Mouse (Mus musculus): ENCODE measurements around the gene Olfr1417. TPM values are rescaled to one million over a fixed set of nuclear protein-coding genes. Genes with fewer than 3 reads are reported as not detected.

Gene Olfr1417
- polyA plus RNA-seq (2014; fragmentation: Illumina TruSeq; extraction: RNeasy Lipid Tissue Mini Kit (QIAGEN cat#74804); ENCODE audit: low read depth, low replicate concordance), result not detected

DNA sequence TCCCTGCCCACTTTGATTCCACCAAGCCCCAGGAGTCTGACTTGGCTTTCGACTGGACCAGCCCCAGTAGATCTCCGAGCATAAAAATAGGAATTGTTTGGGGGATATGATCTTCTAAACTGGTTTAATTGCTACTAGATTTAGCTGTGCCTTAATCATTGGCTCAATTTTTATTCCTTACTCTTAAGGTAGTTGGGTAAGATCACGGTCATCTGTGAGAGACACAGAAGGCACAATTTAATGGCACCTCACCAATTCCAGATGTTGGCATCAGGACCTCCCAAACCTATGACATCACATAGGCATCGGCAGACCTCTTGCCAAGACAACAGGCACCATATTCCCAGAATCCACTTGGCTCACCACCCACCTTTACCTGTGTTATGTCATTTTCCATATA is at the start of gene Olfr1417:
TSS of gene Olfr1417 (minus strand) at position 101 of the 400 bp plus-strand sequence.

DNA sequence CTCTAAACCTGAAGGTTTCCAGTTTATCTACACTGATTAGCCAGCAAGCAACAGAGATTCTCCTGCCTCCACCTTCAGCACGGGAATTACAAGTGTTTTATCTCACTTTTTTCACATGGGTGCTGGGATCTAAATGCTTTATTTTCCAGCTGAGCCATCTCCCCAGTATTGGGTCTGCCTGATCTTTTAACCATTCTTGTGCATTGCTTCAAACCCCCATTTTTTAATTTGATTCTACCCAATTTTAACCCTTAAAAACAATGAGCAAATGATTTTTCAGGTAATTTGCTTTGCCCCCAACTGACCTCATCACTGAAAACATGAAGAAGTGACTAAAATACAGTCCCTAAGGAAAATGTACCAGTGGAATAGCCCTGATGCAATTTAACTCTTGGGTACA is 47.2 kb upstream of the Olfr1417 start, which contains the start of gene Olfr1420:
TSS of gene Olfr1420 (plus strand) at position 301 of the 400 bp plus-strand sequence.

DNA sequence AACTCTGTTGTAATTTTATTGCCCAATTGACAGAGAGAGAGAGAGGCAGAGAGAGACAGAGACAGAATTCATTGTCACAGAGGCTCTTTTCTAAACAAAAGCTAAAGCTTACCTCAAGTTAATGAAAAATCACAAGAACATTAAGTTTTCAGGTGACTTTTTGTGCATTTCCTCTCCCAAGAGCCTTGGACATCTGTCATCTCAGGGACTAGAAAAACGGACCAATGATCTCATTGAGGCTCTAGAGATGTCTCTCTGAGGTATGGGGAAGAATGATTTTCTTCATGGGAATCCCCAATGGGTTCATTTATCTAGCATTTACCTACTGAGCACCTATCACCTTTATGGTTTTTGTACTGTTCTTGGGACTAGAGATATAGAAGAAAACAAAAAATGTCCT is 36.0 kb upstream of the Olfr1417 start, which contains the start of gene Olfr1419:
TSS of gene Olfr1419 (minus strand) at position 101 of the 400 bp plus-strand sequence.

DNA sequence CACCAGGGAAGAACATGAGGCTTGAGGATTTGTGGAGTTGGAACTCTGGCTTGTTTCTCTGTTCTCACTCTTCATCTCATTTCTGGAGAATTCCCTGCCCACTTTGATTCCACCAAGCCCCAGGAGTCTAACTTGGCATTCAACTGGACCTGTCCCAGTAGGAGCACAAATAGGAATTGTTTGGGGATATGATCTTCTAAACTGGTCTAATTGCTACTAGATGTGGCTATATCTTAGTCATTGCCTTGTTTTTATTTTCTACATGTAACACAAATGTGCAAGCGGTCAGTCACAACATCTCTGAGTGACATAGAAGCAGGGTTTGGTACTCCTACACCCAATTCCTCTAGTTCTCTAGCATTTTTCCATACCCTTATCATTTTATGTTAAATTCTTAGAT is 21.9 kb upstream of the Olfr1417 start, which contains the start of gene Olfr1418:
TSS of gene Olfr1418 (minus strand) at position 101 of the 400 bp plus-strand sequence.

DNA sequence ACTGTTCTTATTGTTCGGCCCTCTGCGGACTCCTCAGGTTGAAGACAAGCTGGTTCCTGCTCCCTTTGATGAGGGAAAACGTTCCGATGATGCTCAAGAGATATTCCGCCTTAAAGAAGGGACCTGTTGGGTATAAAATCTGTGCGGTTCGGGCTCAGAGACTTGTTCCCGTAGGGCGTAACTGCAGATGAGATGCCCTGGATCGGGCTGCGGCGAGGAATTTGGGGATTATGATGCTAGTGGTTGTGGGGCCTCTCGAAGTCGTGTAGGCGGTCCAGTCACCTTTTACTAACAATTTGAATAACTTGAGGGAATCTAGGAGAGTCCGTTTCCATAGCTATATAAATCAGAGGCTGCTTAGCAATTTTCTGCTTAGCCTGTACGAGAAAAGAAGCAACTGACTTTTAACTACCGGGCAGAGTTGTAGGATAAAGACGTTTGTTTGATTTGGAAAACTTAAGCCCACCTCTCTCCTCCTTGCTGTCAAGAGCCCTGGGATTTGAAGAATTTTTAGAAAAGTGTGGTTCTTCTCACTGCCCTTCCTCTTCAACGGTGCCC is 19.8 kb downstream of the Olfr1417 start, which contains the start of gene Stx3:
TSS of gene Stx3 (minus strand) at position 261 of the 558 bp plus-strand sequence.

Other genes with a start within 250 kb of the Olfr1417 start
- gene Ms4a6d, start 234.4 kb downstream of the Olfr1417 start, polyA plus RNA-seq (2014; fragmentation: Illumina TruSeq; extraction: RNeasy Lipid Tissue Mini Kit (QIAGEN cat#74804); ENCODE audit: low read depth, low replicate concordance), result 0.97 TPM
- gene Ms4a2, start 215.5 kb downstream of the Olfr1417 start, polyA plus RNA-seq (2014; fragmentation: Illumina TruSeq; extraction: RNeasy Lipid Tissue Mini Kit (QIAGEN cat#74804); ENCODE audit: low read depth, low replicate concordance), result 5.0 TPM
- not detected for gene Ms4a3, start 198.4 kb downstream of the Olfr1417 start, polyA plus RNA-seq (2014; fragmentation: Illumina TruSeq; extraction: RNeasy Lipid Tissue Mini Kit (QIAGEN cat#74804); ENCODE audit: low read depth, low replicate concordance)
- gene Oosp2, start 178.7 kb downstream of the Olfr1417 start, polyA plus RNA-seq (2014; fragmentation: Illumina TruSeq; extraction: RNeasy Lipid Tissue Mini Kit (QIAGEN cat#74804); ENCODE audit: low read depth, low replicate concordance), result not detected
- not detected for gene Oosp1, start 148.1 kb downstream of the Olfr1417 start, polyA plus RNA-seq (2014; fragmentation: Illumina TruSeq; extraction: RNeasy Lipid Tissue Mini Kit (QIAGEN cat#74804); ENCODE audit: low read depth, low replicate concordance)
- gene Oosp3, start 142.2 kb downstream of the Olfr1417 start, polyA plus RNA-seq (2014; fragmentation: Illumina TruSeq; extraction: RNeasy Lipid Tissue Mini Kit (QIAGEN cat#74804); ENCODE audit: low read depth, low replicate concordance), result not detected
- gene Gif, start 91.7 kb downstream of the Olfr1417 start, polyA plus RNA-seq (2014; fragmentation: Illumina TruSeq; extraction: RNeasy Lipid Tissue Mini Kit (QIAGEN cat#74804); ENCODE audit: low read depth, low replicate concordance), result not detected
- gene Mrpl16, start 68.8 kb downstream of the Olfr1417 start, polyA plus RNA-seq (2014; fragmentation: Illumina TruSeq; extraction: RNeasy Lipid Tissue Mini Kit (QIAGEN cat#74804); ENCODE audit: low read depth, low replicate concordance), result 54.7 TPM
- 54.3 TPM for gene Stx3, start 19.8 kb downstream of the Olfr1417 start, polyA plus RNA-seq (2014; fragmentation: Illumina TruSeq; extraction: RNeasy Lipid Tissue Mini Kit (QIAGEN cat#74804); ENCODE audit: low read depth, low replicate concordance)
- gene Olfr1418, start 21.8 kb upstream of the Olfr1417 start, polyA plus RNA-seq (2014; fragmentation: Illumina TruSeq; extraction: RNeasy Lipid Tissue Mini Kit (QIAGEN cat#74804); ENCODE audit: low read depth, low replicate concordance), result not detected
- not detected for gene Olfr1419, start 35.9 kb upstream of the Olfr1417 start, polyA plus RNA-seq (2014; fragmentation: Illumina TruSeq; extraction: RNeasy Lipid Tissue Mini Kit (QIAGEN cat#74804); ENCODE audit: low read depth, low replicate concordance)
- gene Olfr1420, start 47.3 kb upstream of the Olfr1417 start, polyA plus RNA-seq (2014; fragmentation: Illumina TruSeq; extraction: RNeasy Lipid Tissue Mini Kit (QIAGEN cat#74804); ENCODE audit: low read depth, low replicate concordance), result not detected
- gene Patl1, start 73.2 kb upstream of the Olfr1417 start, polyA plus RNA-seq (2014; fragmentation: Illumina TruSeq; extraction: RNeasy Lipid Tissue Mini Kit (QIAGEN cat#74804); ENCODE audit: low read depth, low replicate concordance), result 23.9 TPM
- gene Osbp, start 126.7 kb upstream of the Olfr1417 start, polyA plus RNA-seq (2014; fragmentation: Illumina TruSeq; extraction: RNeasy Lipid Tissue Mini Kit (QIAGEN cat#74804); ENCODE audit: low read depth, low replicate concordance), result 36.7 TPM
- gene Olfr1423, start 202.1 kb upstream of the Olfr1417 start, polyA plus RNA-seq (2014; fragmentation: Illumina TruSeq; extraction: RNeasy Lipid Tissue Mini Kit (QIAGEN cat#74804); ENCODE audit: low read depth, low replicate concordance), result not detected
- not detected for gene Olfr1424, start 223.5 kb upstream of the Olfr1417 start, polyA plus RNA-seq (2014; fragmentation: Illumina TruSeq; extraction: RNeasy Lipid Tissue Mini Kit (QIAGEN cat#74804); ENCODE audit: low read depth, low replicate concordance)
- gene Olfr1425, start 238.5 kb upstream of the Olfr1417 start, polyA plus RNA-seq (2014; fragmentation: Illumina TruSeq; extraction: RNeasy Lipid Tissue Mini Kit (QIAGEN cat#74804); ENCODE audit: low read depth, low replicate concordance), result not detected